In the genomic region with DNA sequence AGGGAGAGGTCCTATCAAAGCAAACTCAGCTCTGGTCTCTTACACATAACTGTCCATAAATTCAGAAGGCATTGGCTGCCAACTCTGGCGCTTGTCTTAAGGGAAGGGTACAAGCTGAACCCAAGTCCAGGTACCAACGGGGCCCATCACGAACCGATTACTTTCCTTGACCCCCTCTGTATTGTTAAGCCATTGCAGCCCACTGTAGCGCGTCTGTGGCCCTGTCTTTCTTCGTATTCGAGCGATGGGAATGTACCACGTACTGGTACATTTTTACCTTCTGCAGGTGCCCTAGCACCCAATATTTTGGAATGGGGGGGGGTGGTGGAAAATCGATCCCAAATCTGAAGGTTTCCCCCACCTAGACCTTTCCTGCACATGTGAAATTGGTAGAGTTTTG, we compare ENCODE assay signal across 8 mouse cellular contexts. TPM values are rescaled to one million over a fixed set of nuclear protein-coding genes. Genes with fewer than 3 reads are reported as not detected.
DNase-seq lines count a peak whose midpoint lies in the region; ATAC-seq and TF ChIP-seq lines count a peak whose summit lies in the region.

No protein-coding gene starts in this region.

- H3K36me3 ChIP-seq in testis, adult 2 months (ENCODE audit: control insufficient read depth, insufficient read depth, low read length) = peaks cover 3% of the 10 kb centered on the region
- H3K36me3 ChIP-seq in liver, embryonic 13.5 days = no peaks in the 10 kb centered on the region

- DNase-seq in gastrocnemius, adult 2 months = no peak
- no peak for DNase-seq in gastrocnemius, postnatal 10 days
- DNase-seq in testis, postnatal 10 days (ENCODE audit: low spot score) = no peak
- no peak for DNase-seq in liver, embryonic 13.5 days
- no peak for DNase-seq in spleen, postnatal 10 days (ENCODE audit: low spot score in 2 of 2)
- DNase-seq in gastrocnemius, postnatal 36 days = no peak
- no peak for DNase-seq in left cerebral cortex, postnatal 36 days (ENCODE audit: low spot score in 2 of 2)

- TF ChIP-seq POLR2A in testis, adult 2 months (IDR thresholded peaks at IDR 0.05; ENCODE audit: control insufficient read depth, low read depth, low read length) = no peak

- no peaks in the 10 kb centered on the region for H3K27me3 ChIP-seq in testis, adult 2 months (ENCODE audit: control insufficient read depth, insufficient read depth, low read length)
- H3K27me3 ChIP-seq in liver, embryonic 13.5 days = no peaks in the 10 kb centered on the region

- no peaks in the 10 kb centered on the region for H3K9me3 ChIP-seq in liver, embryonic 13.5 days (replicated peaks)

- WGBS in liver, embryonic 13.5 days (ENCODE audit: insufficient replicate concordance) = 80% methylated on average over 11 of the region's 11 CpGs

- intact Hi-C loops in gastrocnemius, adult 2 months (cut with DNase I) = loop anchor here (2.0 kb wide), 1 partner anchor 17 kb away; the partner anchor contains the start of gene Vamp2
- intact Hi-C loops in gastrocnemius, postnatal 36 days (cut with DNase I) = loop anchor here (2.0 kb wide), 1 partner anchor 17 kb away; the partner anchor contains the start of gene Vamp2
- intact Hi-C loops in left cerebral cortex, postnatal 36 days (cut with DNase I) = loop anchor here (2.0 kb wide), 1 partner anchor 17 kb away; the partner anchor contains the start of gene Vamp2

- no peak for ATAC-seq in liver, embryonic 13.5 days (ENCODE audit: low read depth)

- peak overlapping the region; percentile 85 for H3K9ac ChIP-seq in liver, embryonic 13.5 days

- no peak for TF ChIP-seq CTCF in gastrocnemius, adult 2 months (IDR thresholded peaks at IDR 0.05)
- TF ChIP-seq CTCF in testis, adult 2 months (IDR thresholded peaks at IDR 0.05; ENCODE audit: control insufficient read depth, insufficient read depth, insufficient replicate concordance, low read depth, low read length) = no peak

- peak overlapping the region; percentile 62 for H3K4me3 ChIP-seq in gastrocnemius, adult 2 months
- peak overlapping the region; percentile 64 for H3K4me3 ChIP-seq in testis, adult 2 months (ENCODE audit: control insufficient read depth, low read depth, low read length)
- peak overlapping the region; percentile 46 for H3K4me3 ChIP-seq in liver, embryonic 13.5 days (replicated peaks)

- peaks cover 10% of the 10 kb centered on the region for H3K4me1 ChIP-seq in testis, adult 2 months (ENCODE audit: control insufficient read depth, insufficient read depth, low read length)
- peaks cover 57% of the 10 kb centered on the region for H3K4me1 ChIP-seq in liver, embryonic 13.5 days (replicated peaks)

- H3K4me2 ChIP-seq in liver, embryonic 13.5 days = peak overlapping the region; percentile 89

- peak overlapping the region; percentile 99 for H3K27ac ChIP-seq in gastrocnemius, adult 2 months
- H3K27ac ChIP-seq in testis, adult 2 months (ENCODE audit: control insufficient read depth, insufficient read depth, low read depth, low read length) = no peak overlapping the region
- peak overlapping the region; percentile 90 for H3K27ac ChIP-seq in liver, embryonic 13.5 days

RNA-seq across cellular contexts. Expression of gene Tmem107, which starts 1.6 kb away (rescaled TPM):
- total RNA-seq in gastrocnemius, adult 2 months (2021) = 1 to 10 TPM; 3.9 to 5.7 TPM
- 1 to 10 TPM; 4.3 to 5.2 TPM for total RNA-seq in gastrocnemius, postnatal 10 days (2021)
- 135 and 142 TPM in 2 replicates for polyA plus RNA-seq in testis, adult 2 months (2012; rRNA removed)
- 30.8 and 31.7 TPM in 2 replicates for polyA plus RNA-seq in liver, embryonic 13.5 days (2015; fragmentation: Nextera tagmentation; extraction: Ambion mirVana)
- 1 to 10 TPM; 3.4 TPM for total RNA-seq in gastrocnemius, postnatal 36 days (2021)
- total RNA-seq in left cerebral cortex, postnatal 36 days (2021) = 10 to 100 TPM; 19.5 to 20.5 TPM

RNA-seq across cellular contexts. Expression of gene Borcs6, which starts 12.7 kb away (rescaled TPM):
- 10 to 100 TPM; 17.9 to 18.9 TPM for total RNA-seq in gastrocnemius, adult 2 months (2021)
- total RNA-seq in gastrocnemius, postnatal 10 days (2021) = 10 to 100 TPM; 12.6 to 13.9 TPM
- 13.4 and 15.8 TPM in 2 replicates for polyA plus RNA-seq in testis, adult 2 months (2012; rRNA removed)
- 3.5 TPM in 2 replicates for polyA plus RNA-seq in liver, embryonic 13.5 days (2015; fragmentation: Nextera tagmentation; extraction: Ambion mirVana)
- 10 to 100 TPM; 17.4 to 18.8 TPM for total RNA-seq in gastrocnemius, postnatal 36 days (2021)
- 10 to 100 TPM; 30.7 to 38.4 TPM for total RNA-seq in left cerebral cortex, postnatal 36 days (2021)

RNA-seq across cellular contexts. Expression of gene Vamp2, which starts 16.1 kb away (rescaled TPM):
- 10 to 100 TPM; 38.0 to 42.7 TPM for total RNA-seq in gastrocnemius, adult 2 months (2021)
- total RNA-seq in gastrocnemius, postnatal 10 days (2021) = 10 to 100 TPM; 52.4 to 55.8 TPM
- polyA plus RNA-seq in testis, adult 2 months (2012; rRNA removed) = 36.3 and 43.1 TPM in 2 replicates
- polyA plus RNA-seq in liver, embryonic 13.5 days (2015; fragmentation: Nextera tagmentation; extraction: Ambion mirVana) = 12.5 and 15.9 TPM in 2 replicates
- total RNA-seq in gastrocnemius, postnatal 36 days (2021) = 10 to 100 TPM; 26.7 to 38.1 TPM
- total RNA-seq in left cerebral cortex, postnatal 36 days (2021) = 1,000 to 10,000 TPM; 1,090 to 1,186 TPM

RNA-seq across cellular contexts. Expression of gene Per1, which starts 22.8 kb away (rescaled TPM):
- total RNA-seq in gastrocnemius, adult 2 months (2021) = 10 to 100 TPM; 68.2 to 76.8 TPM
- total RNA-seq in gastrocnemius, postnatal 10 days (2021) = 10 to 100 TPM; 17.5 to 78.6 TPM
- polyA plus RNA-seq in testis, adult 2 months (2012; rRNA removed) = 103 and 106 TPM in 2 replicates
- 1.9 TPM in 2 replicates for polyA plus RNA-seq in liver, embryonic 13.5 days (2015; fragmentation: Nextera tagmentation; extraction: Ambion mirVana)
- total RNA-seq in gastrocnemius, postnatal 36 days (2021) = 10 to 100 TPM; 60.9 to 89.0 TPM
- 100 to 1,000 TPM; 106 to 122 TPM for total RNA-seq in left cerebral cortex, postnatal 36 days (2021)

RNA-seq across cellular contexts. Expression of gene Aurkb, which starts 26.8 kb away (rescaled TPM):
- not detected for total RNA-seq in gastrocnemius, adult 2 months (2021)
- 10 to 100 TPM; 10.2 to 11.6 TPM for total RNA-seq in gastrocnemius, postnatal 10 days (2021)
- 15.2 and 17.9 TPM in 2 replicates for polyA plus RNA-seq in testis, adult 2 months (2012; rRNA removed)
- 116 and 123 TPM in 2 replicates for polyA plus RNA-seq in liver, embryonic 13.5 days (2015; fragmentation: Nextera tagmentation; extraction: Ambion mirVana)
- 1 to 10 TPM in 1 of 2 experiments, under 1 TPM in 1; 0.51 to 1.1 TPM for total RNA-seq in gastrocnemius, postnatal 36 days (2021)
- total RNA-seq in left cerebral cortex, postnatal 36 days (2021) = 1 to 10 TPM in 1 of 2 experiments, under 1 TPM in 1; 0.43 to 1.1 TPM

Comparison
In these comparisons a context has a peak if more than half of its experiments do, and no peak if none do; other contexts are left out.
1. RNA of gene Vamp2, which starts 16.1 kb away (total RNA-seq): 1,090 to 1,186 TPM in left cerebral cortex, postnatal 36 days; 52.4 to 55.8 TPM in gastrocnemius, postnatal 10 days, 38.0 to 42.7 TPM in gastrocnemius, adult 2 months and 26.7 to 38.1 TPM in gastrocnemius, postnatal 36 days; every median in the first group is over 10 times any median in the second.
2. Peak in every context shown above with its lines, with median percentiles within 50 percentile points of each other: H3K4me3 ChIP-seq.